Mouse (Mus musculus) kidney, adult 10 weeks (tissue): ENCODE data around the gene Ly86. TPM values are rescaled to one million over a fixed set of nuclear protein-coding genes. Genes with fewer than 3 reads are reported as not detected.

Source experiments
- polyA plus RNA-seq: library from polyadenylated mRNA; stranded (reverse); fragments of 350-450 nt; fragmentation: Illumina TruSeq; extraction: RNeasy Lipid Tissue Mini Kit (QIAGEN cat#74804); gene quantifications from one replicate; pipeline ENCODE4 v1.2.3, GENCODE M21; 2014; ENCODE audit warnings: low read depth, low replicate concordance

The Ly86 gene
- 6.5 TPM for polyA plus RNA-seq

DNA sequence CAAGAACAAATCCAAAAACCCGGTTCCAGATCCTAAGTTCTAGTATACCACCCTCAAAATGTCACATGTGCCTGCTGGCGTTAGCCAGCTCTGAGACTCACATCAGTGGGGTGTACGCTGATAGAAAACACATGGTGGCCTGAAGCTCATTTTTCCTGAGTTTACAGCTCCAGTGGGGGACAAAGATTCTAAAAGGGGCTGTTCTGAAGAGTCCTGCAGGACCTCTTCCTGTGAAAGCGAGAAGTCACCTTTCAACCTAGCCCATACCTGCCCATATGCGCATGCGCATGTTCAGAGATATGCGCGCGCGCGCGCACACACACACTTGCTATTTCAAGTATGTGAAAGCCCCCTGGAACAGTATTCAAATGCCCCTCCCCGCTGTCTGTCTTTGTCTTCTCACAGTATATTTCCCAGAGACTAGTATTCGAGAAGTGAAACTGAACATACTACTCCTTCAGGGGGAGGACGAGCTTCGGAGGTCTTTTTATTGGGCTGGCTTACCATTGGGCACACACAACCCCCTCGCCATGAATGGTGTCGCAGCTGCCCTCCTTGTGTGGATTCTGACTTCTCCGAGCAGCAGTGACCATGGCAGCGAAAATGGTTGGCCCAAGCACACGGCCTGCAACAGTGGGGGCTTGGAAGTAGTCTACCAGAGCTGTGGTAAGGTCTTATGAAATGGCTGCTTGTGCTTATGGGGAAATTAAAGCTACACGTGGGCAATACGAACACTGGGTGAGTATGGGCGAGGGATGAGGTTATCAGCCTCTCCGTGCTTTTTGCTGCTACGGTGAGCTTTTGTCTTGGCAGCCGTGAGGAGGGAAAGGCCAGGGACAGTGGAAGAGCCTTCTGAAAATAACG lies at the start of gene Ly86:
Ly86 (plus strand) TSS at position 300 of the 864 bp plus-strand sequence.

